Mouse (Mus musculus) myocyte (in vitro differentiated cells): ENCODE data around the gene Sdhaf1. TPM values are rescaled to one million over a fixed set of nuclear protein-coding genes. Genes with fewer than 3 reads are reported as not detected.

Experiments used
- H3K27me3 ChIP-seq: one replicate; pipeline ENCODE4 v1.6.1; 2011; ENCODE audit not compliant: control insufficient read depth, insufficient read depth, insufficient read length
- H3K36me3 ChIP-seq: one replicate; pipeline ENCODE4 v1.6.1; 2011; ENCODE audit not compliant: control insufficient read depth, insufficient read depth
- H3K4me2 ChIP-seq: one replicate; pipeline ENCODE4 v1.6.1; 2011; ENCODE audit warnings: low read depth, control low read depth
- H3K4me3 ChIP-seq: one replicate; pipeline ENCODE4 v1.5.1; 2011; ENCODE audit warnings: mild to moderate bottlenecking, control low read depth, moderate library complexity
- H3K79me2 ChIP-seq: one replicate; pipeline ENCODE4 v1.6.1; 2011; ENCODE audit not compliant: control insufficient read depth, insufficient read depth
- H3ac ChIP-seq: one replicate; pipeline ENCODE4 v1.6.1; 2011; ENCODE audit not compliant: control insufficient read depth, insufficient read length
- CEBPB ChIP-seq: IDR thresholded peaks from 2 replicates; pipeline ENCODE4 v1.6.1; 2011; ENCODE audit warnings: mild to moderate bottlenecking, moderate library complexity; ENCODE audit not compliant: poor library complexity, insufficient read depth, severe bottlenecking
- E2F4 ChIP-seq: IDR thresholded peaks from one replicate; pipeline ENCODE4 v1.6.1; 2011; ENCODE audit warnings: mild to moderate bottlenecking, control low read depth, moderate library complexity; ENCODE audit not compliant: insufficient read depth
- MAX ChIP-seq: IDR thresholded peaks from one replicate; pipeline ENCODE4 v1.6.1; 2011; ENCODE audit warnings: low read depth, mild to moderate bottlenecking, control low read depth
- MYOD1 ChIP-seq, 3 experiments: IDR thresholded peaks; one replicate each; pipeline ENCODE4 v1.6.1; 2011; ENCODE audit warnings: control low read depth in 2 of 3, low read depth in 2 of 3, mild to moderate bottlenecking in 2 of 3, moderate library complexity in 1 of 3; ENCODE audit not compliant: insufficient read length in 2 of 3, control insufficient read depth in 1 of 3
- MYOG ChIP-seq, 3 experiments: IDR thresholded peaks; one replicate each; pipeline ENCODE4 v1.6.1; 2011; ENCODE audit warnings: control low read depth in 2 of 3, low read depth in 2 of 3, mild to moderate bottlenecking in 2 of 3; ENCODE audit not compliant: insufficient read length in 2 of 3, control insufficient read depth in 1 of 3, insufficient read depth in 1 of 3
- POLR2A ChIP-seq: IDR thresholded peaks from one replicate; pipeline ENCODE4 v1.6.1; 2011; ENCODE audit warnings: low read depth, mild to moderate bottlenecking, control low read depth, moderate library complexity; ENCODE audit not compliant: insufficient read length
- POLR2AphosphoS2 ChIP-seq: IDR thresholded peaks from one replicate; pipeline ENCODE4 v1.6.1; 2011; ENCODE audit warnings: low read depth, control low read depth; ENCODE audit not compliant: insufficient read length
- REST ChIP-seq: IDR thresholded peaks from one replicate; pipeline ENCODE4 v1.6.1; 2011; ENCODE audit warnings: mild to moderate bottlenecking, control low read depth, moderate library complexity; ENCODE audit not compliant: insufficient read depth, insufficient read length
- SRF ChIP-seq: IDR thresholded peaks from one replicate; pipeline ENCODE4 v1.6.1; 2011; ENCODE audit warnings: low read depth; ENCODE audit not compliant: control insufficient read depth, insufficient read length
- TCF12 ChIP-seq: IDR thresholded peaks from one replicate; pipeline ENCODE4 v1.6.1; 2011; ENCODE audit warnings: mild to moderate bottlenecking, control low read depth; ENCODE audit not compliant: poor library complexity, insufficient read depth, severe bottlenecking
- TCF3 ChIP-seq: IDR thresholded peaks from one replicate; pipeline ENCODE4 v1.6.1; 2011; ENCODE audit warnings: low read depth, control low read depth; ENCODE audit not compliant: insufficient read length
- USF1 ChIP-seq: IDR thresholded peaks from one replicate; pipeline ENCODE4 v1.6.1; 2011; ENCODE audit warnings: low read depth, mild to moderate bottlenecking, control low read depth, moderate library complexity
- polyA plus RNA-seq: library from polyadenylated mRNA; unstranded; fragments of >200 nt; fragmentation: generic; extraction: Trizol; gene quantifications from one replicate; pipeline ENCODE4 v1.2.1, GENCODE M21; 2012; ENCODE audit warnings: missing spikeins

The Sdhaf1 gene
- polyA plus RNA-seq: 13.6 TPM

- no peak within 1 kb of the TSS for H3ac ChIP-seq
- H3K36me3 ChIP-seq: no peaks in the 10 kb centered on the region
- H3K4me2 ChIP-seq: peak within 1 kb of the TSS; percentile 71
- H3K27me3 ChIP-seq: peaks cover 14% of the 10 kb centered on the region
- TF ChIP-seq MYOG (IDR thresholded peaks at IDR 0.05; ENCODE audit: control insufficient read depth in 1 of 3, insufficient read depth in 1 of 3, insufficient read length in 2 of 3, low read depth in 2 of 3) (no peak), MYOD1 (IDR thresholded peaks at IDR 0.05; ENCODE audit: control insufficient read depth in 1 of 3, insufficient read length in 2 of 3, low read depth in 2 of 3) (no peak), SRF (no peak), MAX (no peak), POLR2AphosphoS2 (no peak), E2F4 (no peak), CEBPB (no peak), TCF3 (no peak), REST (no peak)
- no peaks in the 10 kb centered on the region for H3K79me2 ChIP-seq
- peak within 1 kb of the TSS; percentile 36 for H3K4me3 ChIP-seq
These were observed at the start of gene Sdhaf1 for GRCm38 (mm10) chr7:30323795-30324194. Gene Sdhaf1, minus strand, starts transcription at chr7:30323895.

- H3K36me3 ChIP-seq: no peaks in the 10 kb centered on the region
- H3K27me3 ChIP-seq: peaks cover 48% of the 10 kb centered on the region
- H3K79me2 ChIP-seq: no peaks in the 10 kb centered on the region
- no peak overlapping the region for H3K4me2 ChIP-seq
- TF ChIP-seq MYOD1 (IDR thresholded peaks at IDR 0.05; ENCODE audit: control insufficient read depth in 1 of 3, insufficient read length in 2 of 3, low read depth in 2 of 3) (no peak), E2F4 (no peak), REST (no peak), TCF3 (no peak), MAX (no peak), MYOG (IDR thresholded peaks at IDR 0.05; ENCODE audit: control insufficient read depth in 1 of 3, insufficient read depth in 1 of 3, insufficient read length in 2 of 3, low read depth in 2 of 3) (no peak), TCF12 (no peak), POLR2A (no peak)
- H3K4me3 ChIP-seq: no peak overlapping the region
- no peak overlapping the region for H3ac ChIP-seq
These were observed 43.8 kb upstream of the Sdhaf1 start for GRCm38 (mm10) chr7:30367466-30367865.

GRCm38 (mm10) chr7:30363344-30363738 lies 39.6 kb upstream of the Sdhaf1 start:
- Histone ChIP-seq H3ac (no peak overlapping the region), H3K4me2 (no peak overlapping the region), H3K4me3 (no peak overlapping the region), H3K36me3 (no peaks in the 10 kb centered on the region), H3K27me3 (peaks cover 70% of the 10 kb centered on the region), H3K79me2 (no peaks in the 10 kb centered on the region)
- TF ChIP-seq CEBPB (no peak), POLR2AphosphoS2 (no peak), TCF3 (no peak), USF1 (no peak), TCF12 (no peak), REST (no peak), E2F4 (no peak), MYOD1 (IDR thresholded peaks at IDR 0.05; ENCODE audit: control insufficient read depth in 1 of 3, insufficient read length in 2 of 3, low read depth in 2 of 3) (no peak), POLR2A (no peak), MAX (no peak), SRF (no peak), MYOG (IDR thresholded peaks at IDR 0.05; ENCODE audit: control insufficient read depth in 1 of 3, insufficient read depth in 1 of 3, insufficient read length in 2 of 3, low read depth in 2 of 3) (no peak)

GRCm38 (mm10) chr7:30362652-30363343 lies 39.1 kb upstream of the Sdhaf1 start, which contains the start of gene Lrfn3:
Gene Lrfn3, minus strand, starts transcription at chr7:30362772.
- no peaks in the 10 kb centered on the region for H3K79me2 ChIP-seq
- no peaks in the 10 kb centered on the region for H3K36me3 ChIP-seq
- peaks cover 66% of the 10 kb centered on the region for H3K27me3 ChIP-seq
- no peak within 1 kb of the TSS for H3K4me3 ChIP-seq
- no peak within 1 kb of the TSS for H3K4me2 ChIP-seq
- TF ChIP-seq CEBPB: no peak
- no peak for TF ChIP-seq POLR2A
- TF ChIP-seq E2F4: no peak
- TF ChIP-seq MYOD1 (IDR thresholded peaks at IDR 0.05; ENCODE audit: control insufficient read depth in 1 of 3, insufficient read length in 2 of 3, low read depth in 2 of 3): no peak
- TF ChIP-seq TCF12: no peak
- TF ChIP-seq REST: no peak
- TF ChIP-seq USF1: no peak
- no peak within 1 kb of the TSS for H3ac ChIP-seq

- Histone ChIP-seq H3K27me3 (peaks cover 67% of the 10 kb centered on the region), H3K4me2 (no peak overlapping the region), H3K79me2 (no peaks in the 10 kb centered on the region), H3ac (no peak overlapping the region), H3K36me3 (no peaks in the 10 kb centered on the region), H3K4me3 (no peak overlapping the region)
- no peak for TF ChIP-seq MYOD1 (IDR thresholded peaks at IDR 0.05; ENCODE audit: control insufficient read depth in 1 of 3, insufficient read length in 2 of 3, low read depth in 2 of 3)
- no peak for TF ChIP-seq POLR2A
These were observed 36.3 kb upstream of the Sdhaf1 start for GRCm38 (mm10) chr7:30360028-30360427.
